Mouse (Mus musculus): ENCODE measurements at regions not wholly inside any gene's neighbourhood (a gene's known extent, or its start where the extent isn't known, plus 50 kb on each side); places are given as distances from the start of the nearest gene placed in this dataset.

DNA sequence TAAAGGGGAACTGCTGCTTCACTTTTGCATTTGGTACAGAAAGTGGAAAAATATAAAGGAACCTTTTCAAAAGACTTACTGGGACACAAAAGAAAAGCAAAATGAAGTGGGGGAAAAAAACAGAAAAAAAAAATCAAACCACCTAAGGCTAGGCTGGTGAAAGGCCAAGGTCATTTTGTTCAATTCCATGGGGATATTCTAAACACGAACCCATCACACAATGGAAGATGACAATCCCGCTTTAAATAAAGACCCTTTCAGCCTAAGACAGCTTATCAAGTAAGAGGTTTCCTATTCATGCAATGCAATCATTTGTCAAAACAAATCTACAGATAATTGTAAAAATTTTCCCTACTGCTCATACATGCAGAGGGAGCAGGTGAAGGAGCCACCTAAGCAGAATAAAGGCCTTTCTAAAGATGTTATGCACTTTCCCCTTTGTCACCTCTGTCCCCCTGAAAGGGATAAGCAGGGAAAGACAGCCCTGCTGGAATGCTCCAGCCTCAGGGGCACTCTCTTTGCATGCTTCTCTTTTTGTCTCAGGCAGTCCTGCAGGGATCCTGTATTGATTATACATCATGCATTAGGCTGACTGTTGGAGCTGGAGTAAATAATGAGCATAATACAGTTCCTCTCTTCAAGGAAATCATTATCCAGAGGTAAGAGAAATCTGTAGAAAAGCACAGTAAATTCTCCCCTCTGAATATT is 367.8 kb downstream of the 1190002N15Rik start:
- no peak overlapping the region for H3K4me3 ChIP-seq (ENCODE audit: control insufficient read depth, insufficient read depth, low read length)
- no peak for DNase-seq
- no peaks in the 10 kb centered on the region for H3K4me1 ChIP-seq (replicated peaks; ENCODE audit: control insufficient read depth, insufficient read depth, low read length)
- no peaks in the 10 kb centered on the region for H3K36me3 ChIP-seq (ENCODE audit: control insufficient read depth, insufficient read depth, low read length)
- H3K27me3 ChIP-seq (ENCODE audit: control insufficient read depth, insufficient read depth, low read length), result no peaks in the 10 kb centered on the region
- TF ChIP-seq CTCF (IDR thresholded peaks at IDR 0.05; ENCODE audit: borderline replicate concordance, control insufficient read depth, extremely low read depth, insufficient read depth, low read length, poor library complexity) (no peak), POLR2A (IDR thresholded peaks at IDR 0.05; ENCODE audit: control insufficient read depth, extremely low read depth, insufficient read depth, low read length, poor library complexity) (no peak)
- WGBS, result 88% methylated on average over 2 of the region's 2 CpGs
- no peak overlapping the region for H3K27ac ChIP-seq (ENCODE audit: control insufficient read depth, insufficient read depth, low read length)

DNA sequence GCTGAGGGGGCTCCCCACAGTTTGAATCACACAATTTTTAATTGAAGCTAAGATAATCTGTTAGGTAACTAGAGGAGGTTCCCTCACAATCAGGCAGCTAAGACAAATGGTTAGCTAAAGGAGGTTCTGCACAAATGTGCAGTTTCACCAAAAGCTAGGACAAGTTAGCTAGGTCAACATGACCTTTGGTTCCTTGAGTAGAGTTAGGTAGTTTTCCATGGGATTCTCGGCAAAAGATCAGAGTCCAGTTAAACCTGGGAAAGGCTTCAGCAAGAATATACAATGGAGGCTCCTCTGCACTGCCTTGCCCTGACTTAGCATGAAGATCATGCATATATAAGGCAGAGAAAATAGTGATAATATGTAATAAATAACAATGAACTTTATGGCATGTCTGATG is 374.2 kb downstream of the 1190002N15Rik start:
- no peak for DNase-seq
- WGBS, result 94% methylated on average over 1 of the region's 1 CpGs
- Histone ChIP-seq H3K27ac (ENCODE audit: control insufficient read depth, insufficient read depth, low read length) (no peak overlapping the region), H3K4me3 (ENCODE audit: control insufficient read depth, insufficient read depth, low read length) (no peak overlapping the region), H3K4me1 (replicated peaks; ENCODE audit: control insufficient read depth, insufficient read depth, low read length) (no peaks in the 10 kb centered on the region), H3K27me3 (ENCODE audit: control insufficient read depth, insufficient read depth, low read length) (no peaks in the 10 kb centered on the region), H3K36me3 (ENCODE audit: control insufficient read depth, insufficient read depth, low read length) (no peaks in the 10 kb centered on the region)
- TF ChIP-seq CTCF (IDR thresholded peaks at IDR 0.05; ENCODE audit: borderline replicate concordance, control insufficient read depth, extremely low read depth, insufficient read depth, low read length, poor library complexity) (no peak), POLR2A (IDR thresholded peaks at IDR 0.05; ENCODE audit: control insufficient read depth, extremely low read depth, insufficient read depth, low read length, poor library complexity) (no peak)

DNA sequence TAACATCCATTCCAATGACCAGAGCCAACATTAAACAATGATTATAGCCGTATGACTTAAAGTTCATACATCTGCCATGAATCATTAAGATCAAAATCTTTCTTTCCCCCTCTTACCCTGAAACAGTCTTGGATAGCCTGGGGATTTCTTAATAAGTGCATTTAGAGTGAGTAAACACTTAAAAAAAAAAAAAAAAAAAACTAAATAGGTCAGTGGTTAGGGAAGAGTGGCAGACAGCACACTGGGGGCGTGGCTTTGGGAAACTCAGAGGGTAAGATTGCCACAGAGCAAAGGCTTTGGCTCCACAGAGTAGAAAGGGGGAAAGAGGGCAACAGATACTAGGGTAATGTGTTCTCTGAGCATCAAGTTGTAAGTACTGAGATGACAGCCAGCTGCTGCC is 382.3 kb downstream of the 1190002N15Rik start:
- Histone ChIP-seq H3K4me3 (ENCODE audit: control insufficient read depth, insufficient read depth, low read length) (no peak overlapping the region), H3K27ac (ENCODE audit: control insufficient read depth, insufficient read depth, low read length) (no peak overlapping the region), H3K27me3 (ENCODE audit: control insufficient read depth, insufficient read depth, low read length) (no peaks in the 10 kb centered on the region), H3K4me1 (replicated peaks; ENCODE audit: control insufficient read depth, insufficient read depth, low read length) (no peaks in the 10 kb centered on the region), H3K36me3 (ENCODE audit: control insufficient read depth, insufficient read depth, low read length) (no peaks in the 10 kb centered on the region)
- DNase-seq, result no peak
- 88% methylated on average over 2 of the region's 2 CpGs for WGBS
- TF ChIP-seq CTCF (IDR thresholded peaks at IDR 0.05; ENCODE audit: borderline replicate concordance, control insufficient read depth, extremely low read depth, insufficient read depth, low read length, poor library complexity) (no peak), POLR2A (IDR thresholded peaks at IDR 0.05; ENCODE audit: control insufficient read depth, extremely low read depth, insufficient read depth, low read length, poor library complexity) (no peak)

DNA sequence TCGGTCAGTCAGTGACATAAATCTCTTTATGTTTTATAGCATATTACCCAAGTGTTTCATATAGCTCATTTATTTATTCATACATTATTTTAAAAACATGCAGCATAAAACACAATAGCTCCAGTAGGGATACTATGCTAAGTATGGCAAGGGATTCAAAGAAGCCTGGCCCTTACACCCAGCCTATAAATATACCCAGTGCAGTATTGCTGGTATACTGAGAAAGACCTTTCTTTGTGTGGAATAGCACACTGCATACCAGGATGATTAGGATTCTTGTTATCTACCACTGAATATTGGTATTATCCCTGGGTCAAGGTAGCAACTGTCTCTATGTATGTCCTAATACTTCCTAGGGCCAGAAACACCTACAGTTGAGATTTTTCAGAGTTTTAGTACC is 389.4 kb downstream of the 1190002N15Rik start:
- TF ChIP-seq POLR2A (IDR thresholded peaks at IDR 0.05; ENCODE audit: control insufficient read depth, extremely low read depth, insufficient read depth, low read length, poor library complexity) (no peak), CTCF (IDR thresholded peaks at IDR 0.05; ENCODE audit: borderline replicate concordance, control insufficient read depth, extremely low read depth, insufficient read depth, low read length, poor library complexity) (no peak)
- H3K4me1 ChIP-seq (replicated peaks; ENCODE audit: control insufficient read depth, insufficient read depth, low read length), result no peaks in the 10 kb centered on the region
- H3K27me3 ChIP-seq (ENCODE audit: control insufficient read depth, insufficient read depth, low read length), result no peaks in the 10 kb centered on the region
- no peaks in the 10 kb centered on the region for H3K36me3 ChIP-seq (ENCODE audit: control insufficient read depth, insufficient read depth, low read length)
- H3K4me3 ChIP-seq (ENCODE audit: control insufficient read depth, insufficient read depth, low read length), result no peak overlapping the region
- DNase-seq, result no peak
- H3K27ac ChIP-seq (ENCODE audit: control insufficient read depth, insufficient read depth, low read length), result no peak overlapping the region
- WGBS, result 97% methylated on average over 1 of the region's 1 CpGs

DNA sequence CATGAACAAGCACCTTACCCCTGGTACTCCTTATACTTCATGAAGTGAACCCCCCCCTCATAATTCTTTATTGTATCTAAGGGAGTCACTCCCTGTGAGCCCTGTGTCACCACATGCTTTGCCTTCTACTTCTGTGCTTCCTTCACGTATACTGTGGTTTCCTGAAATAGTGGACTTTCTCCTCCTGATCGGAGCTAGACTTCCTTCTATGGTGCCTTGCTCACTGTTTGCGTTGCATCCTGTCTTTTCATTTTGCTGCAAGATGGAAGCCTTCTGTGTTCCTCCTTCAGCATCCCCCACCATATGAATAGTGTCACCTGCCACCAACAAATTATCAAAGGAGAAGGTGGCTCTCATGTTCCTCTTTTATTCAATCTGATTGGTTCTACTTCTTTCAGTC is 391.1 kb downstream of the 1190002N15Rik start:
- no peaks in the 10 kb centered on the region for H3K36me3 ChIP-seq (ENCODE audit: control insufficient read depth, insufficient read depth, low read length)
- no peak overlapping the region for H3K27ac ChIP-seq (ENCODE audit: control insufficient read depth, insufficient read depth, low read length)
- no peaks in the 10 kb centered on the region for H3K27me3 ChIP-seq (ENCODE audit: control insufficient read depth, insufficient read depth, low read length)
- TF ChIP-seq CTCF (IDR thresholded peaks at IDR 0.05; ENCODE audit: borderline replicate concordance, control insufficient read depth, extremely low read depth, insufficient read depth, low read length, poor library complexity) (no peak), POLR2A (IDR thresholded peaks at IDR 0.05; ENCODE audit: control insufficient read depth, extremely low read depth, insufficient read depth, low read length, poor library complexity) (no peak)
- 25% methylated on average over 3 of the region's 3 CpGs for WGBS
- H3K4me1 ChIP-seq (replicated peaks; ENCODE audit: control insufficient read depth, insufficient read depth, low read length), result no peaks in the 10 kb centered on the region
- no peak for DNase-seq
- no peak overlapping the region for H3K4me3 ChIP-seq (ENCODE audit: control insufficient read depth, insufficient read depth, low read length)

DNA sequence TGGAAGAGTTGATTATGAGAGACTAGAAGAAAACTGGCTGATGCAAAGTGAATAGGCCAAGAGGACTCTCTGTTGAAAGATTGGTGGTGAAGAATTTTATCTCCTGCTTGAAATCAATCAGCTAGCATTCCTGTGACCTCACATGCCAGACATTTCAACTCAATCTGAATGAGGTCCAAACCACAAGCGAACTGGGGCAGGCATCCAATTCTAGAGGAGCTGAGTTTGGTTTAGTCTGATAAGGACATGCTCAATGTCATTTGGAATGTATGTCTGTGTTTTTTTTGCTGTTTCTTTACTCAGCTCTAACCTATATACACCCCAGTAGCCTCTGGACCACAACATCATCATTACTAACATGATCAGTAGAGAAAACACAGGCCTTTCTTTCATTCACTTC is 401.4 kb downstream of the 1190002N15Rik start:
- H3K36me3 ChIP-seq (ENCODE audit: control insufficient read depth, insufficient read depth, low read length), result no peaks in the 10 kb centered on the region
- DNase-seq, result no peak
- WGBS, result 52% methylated on average over 1 of the region's 1 CpGs
- H3K27me3 ChIP-seq (ENCODE audit: control insufficient read depth, insufficient read depth, low read length), result no peaks in the 10 kb centered on the region
- H3K4me3 ChIP-seq (ENCODE audit: control insufficient read depth, insufficient read depth, low read length), result no peak overlapping the region
- H3K4me1 ChIP-seq (replicated peaks; ENCODE audit: control insufficient read depth, insufficient read depth, low read length), result no peaks in the 10 kb centered on the region
- no peak for TF ChIP-seq CTCF (IDR thresholded peaks at IDR 0.05; ENCODE audit: borderline replicate concordance, control insufficient read depth, extremely low read depth, insufficient read depth, low read length, poor library complexity)
- TF ChIP-seq POLR2A (IDR thresholded peaks at IDR 0.05; ENCODE audit: control insufficient read depth, extremely low read depth, insufficient read depth, low read length, poor library complexity), result no peak
- H3K27ac ChIP-seq (ENCODE audit: control insufficient read depth, insufficient read depth, low read length), result no peak overlapping the region

DNA sequence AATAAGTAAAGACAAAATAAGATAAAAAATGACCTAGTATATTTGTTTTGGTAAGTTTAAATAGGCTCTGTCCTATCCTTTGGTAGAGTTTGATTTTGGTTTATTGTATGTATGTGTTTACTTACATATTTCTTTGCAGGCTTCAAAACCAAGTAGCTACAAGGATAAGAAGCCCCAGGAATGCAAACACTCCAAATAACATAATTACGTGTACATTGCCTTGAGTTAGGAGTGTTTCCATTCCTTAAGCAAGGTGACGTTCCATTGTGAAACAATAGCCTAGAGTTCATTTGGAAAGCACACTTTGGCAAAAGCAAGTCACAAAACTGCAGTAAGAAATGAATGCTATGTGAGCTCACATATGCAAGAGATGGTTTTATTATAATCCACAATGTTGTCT is 404.2 kb downstream of the 1190002N15Rik start:
- Histone ChIP-seq H3K27ac (ENCODE audit: control insufficient read depth, insufficient read depth, low read length) (no peak overlapping the region), H3K27me3 (ENCODE audit: control insufficient read depth, insufficient read depth, low read length) (no peaks in the 10 kb centered on the region), H3K36me3 (ENCODE audit: control insufficient read depth, insufficient read depth, low read length) (no peaks in the 10 kb centered on the region), H3K4me3 (ENCODE audit: control insufficient read depth, insufficient read depth, low read length) (no peak overlapping the region), H3K4me1 (replicated peaks; ENCODE audit: control insufficient read depth, insufficient read depth, low read length) (no peaks in the 10 kb centered on the region)
- 96% methylated on average over 2 of the region's 2 CpGs for WGBS
- TF ChIP-seq CTCF (IDR thresholded peaks at IDR 0.05; ENCODE audit: borderline replicate concordance, control insufficient read depth, extremely low read depth, insufficient read depth, low read length, poor library complexity), result no peak
- TF ChIP-seq POLR2A (IDR thresholded peaks at IDR 0.05; ENCODE audit: control insufficient read depth, extremely low read depth, insufficient read depth, low read length, poor library complexity), result no peak
- no peak for DNase-seq

All from thymus, adult 2 months (tissue).